Mouse (Mus musculus) bone marrow macrophage, adult 2 months (primary cell): Measurements from ENCODE around the gene Gabrr2.

Source experiments
- CTCF ChIP-seq: IDR thresholded peaks from 2 replicates; pipeline ENCODE4 v1.5.1; 2012; ENCODE audit warnings: low read depth, mild to moderate bottlenecking, low read length, moderate library complexity
- POLR2A ChIP-seq: IDR thresholded peaks from 2 replicates; pipeline ENCODE4 v1.6.1; 2012; ENCODE audit warnings: mild to moderate bottlenecking, low read depth, low read length, borderline replicate concordance

GRCm38 (mm10) chr4:33074406-33074805 is 11.6 kb downstream of the Gabrr2 start:
- TF ChIP-seq CTCF (no peak), POLR2A (no peak)
